Mouse (Mus musculus) thymus, postnatal 25 days (tissue): ENCODE results near the gene Ptpn5.

Experiments used
- DNase-seq: peaks from one replicate; pipeline ENCODE4 v3.0.0; 2022

Gene Ptpn5

DNA sequence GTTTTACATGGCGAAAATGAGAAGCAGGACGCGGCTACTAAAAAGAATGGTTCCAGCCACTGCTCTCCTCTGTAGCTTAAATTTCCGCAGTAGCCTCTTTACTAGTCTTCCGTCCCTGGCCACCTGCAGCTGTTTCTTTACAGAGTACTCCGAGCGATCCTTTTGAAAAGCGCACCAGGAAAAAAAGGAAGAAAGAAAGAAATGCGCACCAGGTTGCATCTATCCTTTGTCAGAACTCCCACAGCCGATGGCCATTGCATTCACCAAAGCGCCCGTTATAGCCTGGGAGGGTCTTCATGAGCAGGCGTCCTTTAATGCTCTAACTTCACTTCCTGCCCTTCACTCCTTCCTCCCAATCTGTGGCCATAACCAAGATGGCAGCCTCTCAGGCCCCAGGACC, at the start of gene Ptpn5:
Gene Ptpn5 (minus strand): TSS at position 354 of the 400 bp plus-strand sequence.
- DNase-seq = no peak

DNA sequence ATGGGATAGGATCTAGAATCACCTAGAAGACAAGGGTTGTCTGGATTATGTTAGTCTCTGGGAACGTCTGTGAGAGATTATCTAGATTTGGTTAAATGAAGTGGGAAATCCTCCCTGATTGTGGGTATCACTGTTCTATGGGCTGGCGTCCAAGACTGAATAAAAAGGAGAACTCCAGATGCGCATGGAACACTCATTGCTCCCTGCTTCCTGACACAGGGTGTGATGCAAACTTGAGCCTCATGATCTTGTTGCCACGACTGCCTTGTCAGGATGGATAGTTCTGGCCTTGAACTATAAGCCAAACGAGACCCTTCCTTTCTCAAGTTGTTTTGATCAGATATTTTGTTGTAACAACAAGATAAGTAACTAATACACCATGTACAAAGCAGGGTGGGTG, 37.3 kb upstream of the Ptpn5 start:
- no peak for DNase-seq

DNA sequence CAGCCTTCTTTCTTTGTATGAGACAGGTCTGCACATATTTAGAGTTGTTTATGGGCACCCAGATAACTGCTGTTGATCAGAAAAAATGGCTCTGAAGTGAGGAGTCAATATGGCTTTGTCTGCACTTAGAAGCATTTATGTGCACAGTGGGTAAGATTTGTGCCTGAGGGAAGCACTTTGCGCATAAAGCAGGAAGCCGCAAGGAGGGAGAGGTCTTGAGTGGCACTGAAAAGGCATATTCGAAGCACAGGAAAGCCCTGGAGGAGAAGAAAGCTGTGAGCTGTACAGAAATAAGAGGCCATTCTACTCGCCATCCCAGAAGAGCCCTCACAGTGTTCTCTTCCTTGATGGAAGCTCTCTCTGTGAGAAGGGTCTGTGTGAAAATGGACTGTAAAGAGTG, 31.5 kb upstream of the Ptpn5 start:
- no peak for DNase-seq

DNA sequence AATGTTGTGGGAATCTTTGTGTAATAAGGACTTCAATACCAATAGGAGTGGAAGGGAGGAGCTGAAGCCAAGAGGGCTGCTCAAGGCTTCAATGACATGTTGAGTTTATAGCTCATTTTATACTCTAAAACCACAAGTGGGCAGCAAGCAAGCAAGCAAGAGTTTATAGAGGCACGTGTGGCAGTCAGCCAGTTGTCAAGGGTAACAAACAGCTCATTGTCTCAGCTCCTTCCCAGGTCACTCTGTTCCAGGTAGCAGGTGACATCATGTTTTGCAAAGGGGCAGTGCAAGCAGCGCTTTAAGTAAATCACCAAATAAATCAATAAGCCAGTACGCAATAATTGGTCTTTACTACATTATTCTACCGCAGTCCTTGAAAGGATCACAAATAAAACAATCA, 29.7 kb upstream of the Ptpn5 start:
- no peak for DNase-seq

DNA sequence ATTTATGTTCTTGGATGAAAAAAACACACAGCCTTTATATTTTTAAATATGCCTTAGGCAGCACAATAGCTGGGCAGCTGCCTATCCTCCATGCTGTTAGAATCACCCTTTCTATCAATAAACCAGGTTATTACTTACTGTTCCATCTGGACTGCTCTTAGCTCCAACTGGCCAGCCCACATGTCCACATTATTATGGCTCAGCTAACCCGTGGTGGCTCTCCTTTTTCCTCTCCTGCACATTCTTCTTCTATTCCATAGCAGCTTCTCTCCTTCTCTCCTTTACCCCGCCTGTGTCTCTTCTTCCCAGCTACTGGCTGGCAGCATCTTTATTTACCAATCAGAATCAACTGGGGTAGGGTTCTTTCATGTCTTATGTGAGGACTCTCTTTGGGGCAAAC, 25.0 kb upstream of the Ptpn5 start:
- DNase-seq = no peak

DNA sequence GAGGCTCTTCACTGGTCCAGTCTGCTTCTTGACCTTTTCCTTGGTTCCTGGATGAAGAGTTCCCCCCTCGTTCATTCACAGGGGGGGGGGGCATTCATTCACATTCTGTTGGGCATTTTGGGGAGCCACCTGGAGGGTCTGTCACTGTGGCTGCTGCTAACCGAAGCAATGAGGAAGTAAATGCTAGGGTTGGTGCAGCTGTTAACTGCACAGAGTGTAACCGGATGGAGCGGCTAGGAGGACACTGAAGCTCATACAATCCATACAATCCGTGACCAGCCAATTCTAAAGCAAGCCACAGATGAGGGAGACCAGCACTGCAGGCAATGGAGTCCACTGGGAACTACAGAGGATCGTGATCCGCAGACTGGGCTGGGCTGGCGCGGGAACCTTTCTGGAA, 24.3 kb upstream of the Ptpn5 start:
- no peak for DNase-seq

DNA sequence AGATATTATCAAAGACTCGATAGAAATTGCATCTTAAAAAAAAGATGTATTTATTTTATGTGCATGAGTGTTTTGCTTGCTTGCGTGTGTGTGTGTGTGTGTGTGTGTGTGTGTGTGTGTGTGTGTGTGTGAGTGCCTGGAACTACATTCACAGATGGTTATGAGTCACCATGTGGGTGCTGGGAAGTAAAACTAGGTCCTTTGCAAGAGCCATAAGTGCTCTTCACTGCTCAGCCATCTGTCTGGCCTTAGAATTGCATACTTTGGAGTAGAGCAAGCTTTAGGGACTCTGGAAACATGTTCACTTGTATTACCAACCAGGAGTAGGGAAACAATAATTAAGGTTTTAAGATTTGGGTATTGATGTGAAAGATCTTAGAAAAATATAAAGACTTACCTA, 22.4 kb upstream of the Ptpn5 start:
- DNase-seq = no peak

DNA sequence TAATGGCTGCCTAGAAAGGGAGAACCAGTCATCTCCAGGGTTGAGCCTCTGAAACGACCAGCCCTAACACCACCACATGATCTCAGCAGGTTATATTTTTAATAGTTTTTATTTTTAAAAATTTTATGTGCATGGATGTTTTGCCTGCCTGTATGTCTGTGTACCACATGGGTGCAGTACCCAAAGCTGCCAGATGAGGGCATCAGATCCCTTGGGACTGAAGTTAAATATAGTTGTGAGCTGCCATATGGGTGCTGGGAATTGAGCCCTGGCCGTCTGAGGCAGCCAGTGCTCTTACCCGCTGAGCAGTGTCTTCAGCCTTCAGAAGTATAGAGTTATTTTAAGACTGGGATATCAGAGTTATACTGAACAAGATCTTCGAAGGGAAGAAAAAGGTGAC, 21.9 kb upstream of the Ptpn5 start:
- no peak for DNase-seq

DNA sequence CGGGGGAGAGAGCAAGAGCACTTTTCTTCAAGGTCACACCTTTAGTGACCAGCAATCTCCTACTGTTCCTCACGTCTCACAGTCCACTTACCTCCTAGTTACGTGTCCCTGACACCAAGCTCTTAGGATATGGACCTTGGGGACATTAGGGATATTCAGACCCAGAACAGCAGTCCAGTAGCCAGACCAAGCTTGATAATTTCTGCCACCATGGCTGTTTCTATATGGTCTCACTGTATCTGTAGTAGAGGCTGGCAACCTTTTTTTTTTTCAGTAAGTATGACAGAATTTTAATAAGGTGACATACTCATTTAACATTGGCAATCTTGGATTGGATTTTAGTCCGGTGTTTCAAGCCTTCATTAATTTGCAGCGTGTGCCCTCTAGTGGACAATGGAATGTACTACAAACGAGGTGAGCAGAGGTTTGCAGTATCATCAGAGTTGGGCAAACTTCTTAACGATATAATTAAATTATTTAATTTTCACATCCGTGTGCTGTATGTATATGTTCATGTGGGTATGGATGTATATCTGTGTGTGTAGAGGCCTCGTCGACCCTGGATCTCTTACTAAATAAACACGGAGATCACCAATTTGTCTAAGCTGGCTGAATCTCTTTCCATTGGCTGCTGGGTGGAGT, 17.1 kb upstream of the Ptpn5 start:
- DNase-seq = peak; percentile 43

DNA sequence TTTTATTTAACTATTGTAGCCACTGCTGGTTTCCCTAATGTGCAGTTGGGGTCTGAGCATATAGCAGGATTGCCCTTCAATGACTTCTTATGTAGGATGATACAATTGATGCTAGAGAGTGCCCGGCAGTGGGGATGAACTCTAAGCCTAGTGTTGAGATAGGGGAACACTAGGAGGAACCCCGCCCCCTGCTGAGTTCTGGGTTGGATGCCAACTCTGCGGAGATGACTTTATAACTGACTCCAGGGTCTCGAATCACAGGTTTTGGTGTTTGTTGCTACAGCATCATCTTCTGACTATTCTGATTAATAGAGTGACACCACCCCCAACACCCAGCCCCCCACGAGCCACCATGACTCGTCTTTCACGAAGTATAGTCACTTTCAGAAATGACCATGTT, 14.8 kb upstream of the Ptpn5 start:
- no peak for DNase-seq

DNA sequence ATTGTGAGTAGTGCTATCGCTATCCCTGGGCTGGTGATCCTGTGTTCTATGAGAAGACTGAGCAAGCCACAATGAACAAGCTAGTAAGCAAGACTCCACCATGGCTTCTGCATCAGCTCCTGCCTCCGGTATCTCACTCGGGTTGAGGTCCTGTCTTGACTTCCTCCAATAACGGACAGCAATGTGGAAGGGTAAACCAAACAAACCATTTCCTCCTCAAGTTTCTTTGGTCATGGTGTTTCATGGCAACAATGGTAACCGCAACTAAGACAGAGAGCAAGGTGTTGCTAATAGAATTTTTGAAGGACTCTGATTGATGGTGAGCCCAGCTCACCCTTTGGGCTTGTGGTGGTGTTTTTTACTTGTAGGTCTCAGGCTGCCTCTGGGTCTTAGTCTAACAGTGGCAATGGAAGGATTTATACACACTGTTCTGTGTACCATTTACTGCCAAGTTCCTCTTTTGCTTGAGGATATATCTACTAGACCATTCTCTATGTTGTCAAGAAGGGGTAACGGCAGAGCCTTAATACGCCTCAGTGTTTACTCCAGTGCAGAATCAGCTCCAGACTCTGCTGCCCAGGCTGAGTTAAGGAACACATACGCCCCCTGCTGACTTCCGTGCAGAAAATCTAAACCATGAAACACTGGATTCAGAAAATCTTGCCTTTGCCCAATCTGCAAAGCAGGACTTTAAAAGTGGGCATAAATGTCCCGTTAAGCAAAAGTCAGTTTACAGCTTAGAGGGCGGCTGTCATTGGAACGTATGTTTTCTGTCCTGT, 12.7 kb upstream of the Ptpn5 start:
- peak; percentile 36 for DNase-seq

DNA sequence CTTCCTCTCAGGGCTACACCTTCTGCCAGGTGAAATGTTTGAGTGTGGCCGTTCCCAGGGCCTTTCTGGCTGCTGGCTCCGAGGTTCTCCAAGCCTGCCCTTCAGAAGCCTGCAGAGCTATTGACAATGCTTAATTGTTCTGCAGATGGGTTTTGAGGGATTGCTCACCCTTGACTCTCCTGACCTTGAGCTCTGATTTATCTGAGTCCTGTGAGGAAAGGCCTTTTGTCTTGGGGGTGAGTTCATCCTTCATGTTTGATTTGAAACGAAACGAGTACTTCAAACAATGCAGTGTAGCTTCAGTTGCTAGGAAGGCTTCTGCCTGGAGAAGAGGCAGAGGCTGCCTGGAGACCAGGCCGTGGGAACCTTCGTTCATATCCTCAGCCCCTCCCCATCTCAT, 10.8 kb upstream of the Ptpn5 start:
- DNase-seq = no peak

DNA sequence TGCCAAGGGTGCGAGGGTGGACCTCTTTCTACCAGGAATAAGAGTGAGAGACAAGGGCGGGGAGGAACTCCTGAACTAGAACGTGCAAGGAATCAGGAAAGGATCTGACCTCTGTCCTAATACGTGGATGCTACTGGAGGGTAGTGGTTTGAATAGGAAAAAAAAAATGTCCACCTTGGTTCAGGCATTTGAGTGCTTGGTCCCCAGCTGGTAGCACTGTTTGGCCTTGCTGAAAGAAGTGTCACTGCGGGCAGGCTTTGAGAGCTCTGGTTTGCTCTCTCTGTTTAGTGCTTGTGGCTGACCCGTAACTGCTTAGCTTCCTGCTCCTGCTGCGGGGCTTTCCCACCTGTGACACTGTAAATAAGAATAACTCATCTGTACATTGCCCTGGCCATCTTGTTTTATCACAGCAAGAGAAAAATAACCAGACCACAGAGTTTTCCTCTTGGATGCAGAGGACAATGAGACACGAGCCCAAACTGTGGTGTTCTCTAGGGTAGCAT, 6.4 kb upstream of the Ptpn5 start:
- DNase-seq = no peak

DNA sequence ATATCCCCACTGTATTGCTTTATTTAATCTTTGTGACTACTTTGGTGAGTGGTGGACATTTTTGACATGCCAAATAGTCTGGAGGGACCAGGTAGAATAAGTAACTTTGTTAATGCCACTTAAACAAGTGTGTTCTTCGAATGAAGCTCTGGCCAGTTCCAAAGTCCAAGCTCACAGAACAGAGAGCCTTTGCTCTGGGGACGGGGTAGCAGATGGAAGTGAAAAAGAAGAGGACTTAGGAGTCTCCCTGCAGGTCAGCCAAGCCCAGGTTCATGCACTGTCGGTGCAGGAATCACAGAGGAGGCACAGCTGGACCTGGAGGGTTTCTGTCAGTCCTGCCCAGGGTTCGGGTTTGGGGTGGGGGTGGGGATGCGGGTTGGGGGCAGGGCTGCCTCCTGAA, 1.1 kb upstream of the Ptpn5 start:
- no peak for DNase-seq

DNA sequence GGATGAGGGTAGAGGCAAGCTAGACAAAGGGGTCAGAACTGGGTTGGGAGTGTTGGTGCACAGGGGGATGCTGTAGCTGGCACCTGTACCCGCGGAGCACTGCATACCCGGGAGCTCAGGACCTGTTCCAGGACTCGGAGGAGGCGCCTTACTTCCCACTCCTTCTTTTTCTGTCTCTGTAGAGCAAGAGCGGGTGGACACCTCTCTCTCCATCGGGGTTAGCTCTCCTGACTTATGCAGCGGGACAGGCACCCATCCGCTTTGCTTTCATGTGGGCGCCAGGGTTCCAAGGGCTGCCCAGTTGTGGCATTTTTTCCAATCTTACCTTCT, 588 bp downstream of the Ptpn5 start:
- no peak for DNase-seq

DNA sequence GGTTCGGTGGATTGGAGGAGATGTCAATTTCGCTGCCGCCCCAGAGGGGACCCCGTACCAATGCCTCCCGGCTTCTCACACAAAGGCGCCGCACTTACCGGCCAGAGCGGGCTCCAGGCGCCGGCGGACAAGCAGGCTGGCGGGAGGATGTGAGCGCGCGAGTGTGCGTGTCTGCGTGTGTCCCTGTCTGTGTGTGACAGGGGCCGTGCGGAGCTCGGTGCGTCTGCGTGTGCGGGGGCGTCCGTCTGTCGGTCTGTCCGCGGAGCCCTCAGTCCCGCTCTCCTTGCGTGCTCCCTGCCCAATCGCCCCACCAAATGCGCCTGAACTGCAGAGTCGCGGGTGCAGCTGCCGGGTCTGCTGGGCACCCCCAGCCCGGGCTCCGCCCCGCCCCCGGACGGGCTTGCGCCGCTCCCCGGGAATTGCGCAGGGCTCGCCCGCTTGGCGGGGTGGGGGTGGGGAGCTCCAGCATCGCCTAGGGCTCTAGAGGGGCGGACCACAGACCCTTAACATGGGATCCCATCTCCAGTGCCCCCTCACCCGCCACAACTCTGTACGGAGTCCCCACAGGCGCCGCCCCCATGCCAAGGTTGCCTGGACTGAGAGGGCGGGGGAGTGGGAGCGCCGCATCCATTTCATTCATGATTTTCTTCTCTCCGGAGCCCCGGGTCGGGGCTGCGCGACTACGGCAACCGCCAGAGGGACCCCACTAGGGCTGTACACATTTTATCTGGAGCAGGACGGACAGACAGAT, 1.1 kb downstream of the Ptpn5 start:
- no peak for DNase-seq

DNA sequence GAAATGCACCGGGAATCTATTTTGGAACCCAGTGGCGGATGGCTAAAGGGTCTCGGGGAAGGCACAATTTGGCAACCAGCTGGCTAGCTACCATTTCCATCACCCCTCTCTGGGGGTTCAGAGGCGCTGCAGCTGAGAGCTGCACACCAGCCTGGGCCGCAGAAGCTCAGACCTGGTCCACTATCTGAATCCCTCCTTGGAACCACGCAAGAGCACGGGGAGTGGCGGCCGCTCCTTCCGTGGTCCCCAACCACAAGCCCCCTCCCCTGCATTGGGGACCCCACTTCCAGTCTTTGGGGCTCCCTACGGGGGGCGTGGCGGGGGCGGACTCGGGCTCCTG, 1.7 kb downstream of the Ptpn5 start:
- no peak for DNase-seq

DNA sequence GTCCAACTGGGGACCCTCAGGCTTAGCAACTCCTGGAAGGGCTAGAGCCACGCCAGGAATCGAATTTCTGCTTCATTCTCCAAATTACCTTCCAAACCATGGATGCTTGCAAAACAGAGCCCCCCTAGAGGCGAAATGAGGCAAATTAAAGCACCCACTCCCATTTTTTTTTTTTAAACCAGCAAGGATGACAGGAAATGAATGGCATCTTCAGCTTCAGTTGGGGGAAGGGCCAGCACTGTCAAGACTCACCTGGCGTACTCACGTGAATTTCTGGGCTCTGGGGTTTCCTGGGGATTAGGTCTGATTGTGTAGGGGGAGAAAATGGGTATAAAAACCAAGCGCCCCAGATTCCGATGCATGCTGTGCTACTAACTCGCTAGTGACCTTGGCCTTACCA, 2.2 kb downstream of the Ptpn5 start:
- DNase-seq = no peak

DNA sequence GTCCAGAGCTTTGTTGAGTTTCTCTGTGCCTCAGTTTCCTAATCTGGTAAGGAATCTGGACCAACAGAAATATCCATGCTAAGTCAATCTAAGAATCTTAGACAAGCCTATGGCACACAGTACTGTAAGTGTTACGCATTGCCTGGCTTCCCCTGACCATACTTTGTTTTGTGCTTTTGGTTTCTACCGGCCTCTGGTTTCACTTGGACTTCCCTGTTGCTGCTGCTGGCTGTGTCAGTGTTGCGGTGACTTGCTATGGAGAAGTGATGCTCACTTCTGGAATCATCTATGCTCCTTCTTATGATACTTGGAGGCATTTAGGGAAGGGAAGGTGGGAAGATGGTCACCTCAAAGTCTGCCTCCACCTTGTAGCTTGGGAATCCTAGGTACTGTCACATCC, 11.5 kb downstream of the Ptpn5 start:
- no peak for DNase-seq

DNA sequence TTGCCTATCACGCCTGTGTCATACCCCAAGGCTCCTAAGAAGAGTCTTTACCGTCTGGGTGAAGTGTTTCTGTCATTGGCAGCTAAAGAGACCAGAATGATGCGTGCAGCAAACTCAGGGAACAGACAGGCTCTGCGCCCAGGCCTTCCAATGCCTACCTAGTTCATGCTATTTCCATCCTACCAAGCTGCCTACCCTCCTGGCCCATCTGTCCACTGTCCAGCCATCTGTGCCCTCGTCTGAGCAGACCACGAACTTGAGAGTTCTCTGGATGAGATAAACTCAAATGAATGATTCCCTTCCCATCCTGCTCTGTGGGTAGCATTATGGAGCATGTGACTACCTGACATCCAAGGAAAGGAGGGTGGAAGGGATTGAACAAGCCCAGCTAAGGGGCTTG, 16.8 kb downstream of the Ptpn5 start:
- no peak for DNase-seq

DNA sequence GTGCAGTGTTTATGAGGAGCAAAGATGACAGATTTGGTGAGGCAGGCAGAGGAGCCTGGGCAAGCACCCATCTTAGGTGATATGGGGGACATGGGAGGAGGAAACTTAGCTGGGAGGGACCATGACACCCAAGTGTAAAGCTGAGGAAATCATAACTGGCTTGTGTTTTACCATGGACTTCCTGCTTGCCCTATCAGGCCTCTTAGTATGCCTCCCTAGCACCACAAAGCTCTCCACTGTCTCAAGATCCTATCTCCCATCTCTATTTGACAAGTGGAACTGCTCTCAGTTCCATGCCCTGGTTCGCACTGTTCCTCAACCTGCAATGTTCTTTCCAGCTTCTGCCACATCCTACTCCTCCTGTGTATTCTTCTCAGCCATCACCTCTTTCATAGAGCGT, 18.0 kb downstream of the Ptpn5 start:
- no peak for DNase-seq

DNA sequence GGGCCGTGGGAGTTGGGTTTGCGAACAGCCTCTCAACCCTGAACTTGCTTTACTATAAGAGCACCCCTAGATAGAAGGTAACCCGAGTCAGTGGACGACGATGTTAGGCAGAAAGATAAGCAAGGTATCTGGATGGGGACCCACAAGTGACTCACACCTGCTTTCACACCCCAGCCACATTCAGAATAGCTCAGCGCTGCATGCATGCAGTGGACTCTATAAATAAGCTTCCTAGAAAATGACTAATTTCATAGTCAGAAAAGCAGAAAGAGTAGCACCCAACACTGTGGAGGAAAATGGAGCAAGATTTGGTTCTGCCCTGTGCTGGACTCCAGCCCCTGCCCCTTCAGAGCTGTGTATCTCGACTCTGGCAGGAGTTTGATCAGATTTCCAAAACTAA, 20.1 kb downstream of the Ptpn5 start:
- no peak for DNase-seq

DNA sequence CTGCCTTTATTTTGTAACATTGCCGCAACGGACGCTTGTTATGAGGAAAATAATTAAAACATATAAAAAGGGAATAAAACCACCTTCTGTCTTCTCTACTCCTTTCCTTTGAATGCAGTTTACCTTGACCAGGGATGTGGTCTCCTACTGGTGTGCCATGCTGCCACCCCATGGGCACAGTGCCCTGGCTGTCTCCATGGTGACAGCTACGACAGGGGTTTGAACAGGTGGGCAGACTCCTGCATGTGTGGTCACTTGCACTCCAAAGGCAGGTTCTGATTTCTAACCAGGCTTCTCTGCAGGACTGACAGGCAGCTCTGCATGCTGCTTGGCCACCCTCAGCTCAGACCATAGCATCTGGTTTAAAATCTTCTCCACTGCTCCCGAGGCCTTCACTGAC, 21.4 kb downstream of the Ptpn5 start:
- DNase-seq = no peak

DNA sequence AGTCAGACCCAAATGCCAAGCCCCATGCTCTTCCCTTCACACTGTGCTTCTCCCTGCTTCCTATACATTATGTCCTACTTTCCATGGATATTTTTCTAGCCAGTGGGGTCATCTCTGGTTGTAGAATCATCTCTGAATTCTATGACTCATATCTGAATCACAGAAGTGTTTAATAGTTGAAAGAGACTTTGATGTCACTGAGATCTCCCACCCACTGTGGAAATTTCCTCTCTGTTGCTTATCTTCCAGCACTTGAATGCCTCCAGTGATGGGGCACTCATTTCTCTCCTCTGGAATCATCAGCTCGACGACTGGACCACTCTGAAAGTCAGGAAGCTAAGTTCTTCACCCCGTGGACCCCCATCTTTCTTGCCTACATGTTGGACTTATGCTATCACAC, 22.4 kb downstream of the Ptpn5 start:
- no peak for DNase-seq
